Comparison of ENCODE assay signal across 7 mouse cellular contexts in the genomic region with DNA sequence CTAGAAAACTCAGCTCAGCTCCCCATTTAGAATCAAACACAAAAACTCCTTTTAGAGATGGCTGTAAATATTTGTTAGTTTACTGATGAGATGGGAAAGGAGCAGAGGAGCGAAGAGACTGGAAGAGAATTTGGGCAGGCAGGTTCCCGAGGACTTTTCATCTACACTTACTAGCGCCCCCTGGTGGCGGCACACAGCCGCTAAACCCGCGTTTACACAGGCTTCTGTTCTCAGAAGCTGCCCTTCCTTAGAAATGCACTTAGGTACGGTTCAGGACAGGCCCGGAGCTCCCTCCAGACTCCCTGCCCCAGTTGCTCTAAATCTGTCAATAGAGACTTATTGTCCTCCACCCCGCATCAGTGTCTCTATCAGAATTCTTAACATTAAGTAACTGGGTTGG.
A peak's percentile ranks its signal among the peaks of the same experiment; 100 is the strongest.
DNase-seq lines count a peak whose midpoint lies in the region; ATAC-seq and TF ChIP-seq lines count a peak whose summit lies in the region.

No protein-coding gene starts in this region.

- WGBS in hindbrain, postnatal 0 days = 11% methylated on average over 10 of the region's 10 CpGs
- WGBS in midbrain, embryonic 15.5 days = 6% methylated on average over 10 of the region's 10 CpGs

- no peak for ATAC-seq in hindbrain, postnatal 0 days
- peak; percentile 75; the same call in 1 of the 2 replicates for ATAC-seq in midbrain, embryonic 15.5 days (replicated peaks)

- peak; percentile 81 for TF ChIP-seq CTCF in hindbrain, postnatal 0 days (IDR thresholded peaks at IDR 0.05; ENCODE audit: low read depth)

- no peaks in the 10 kb centered on the region for H3K4me1 ChIP-seq in hindbrain, postnatal 0 days (ENCODE audit: insufficient read depth, low read length)
- no peaks in the 10 kb centered on the region for H3K4me1 ChIP-seq in midbrain, embryonic 15.5 days

- H3K4me2 ChIP-seq in hindbrain, postnatal 0 days (ENCODE audit: low read depth, low read length) = no peak overlapping the region
- H3K4me2 ChIP-seq in midbrain, embryonic 15.5 days = no peak overlapping the region

- no peak overlapping the region for H3K9ac ChIP-seq in hindbrain, postnatal 0 days (replicated peaks; ENCODE audit: low read length)
- H3K9ac ChIP-seq in midbrain, embryonic 15.5 days = no peak overlapping the region

- H3K36me3 ChIP-seq in hindbrain, postnatal 0 days (ENCODE audit: insufficient read depth, low read length) = no peaks in the 10 kb centered on the region
- H3K36me3 ChIP-seq in midbrain, embryonic 15.5 days (replicated peaks) = no peaks in the 10 kb centered on the region

- H3K9me3 ChIP-seq in hindbrain, postnatal 0 days (ENCODE audit: low read length) = no peaks in the 10 kb centered on the region
- no peaks in the 10 kb centered on the region for H3K9me3 ChIP-seq in midbrain, embryonic 15.5 days

- peak; percentile 79 for DNase-seq in R1 (ENCODE audit: low read depth, low spot score)
- peak; percentile 34 for DNase-seq in cerebellum, adult 11-12 months
- DNase-seq in frontal cortex, adult 2 months (ENCODE audit: extremely low spot score in 1 of 2, low spot score in 1 of 2) = peak; percentile 46 to 93
- peak; percentile 87 for DNase-seq in hindbrain, postnatal 0 days (ENCODE audit: low spot score)
- DNase-seq in left cerebral cortex, adult 9 months (ENCODE audit: low spot score in 2 of 2) = peak; percentile 5 to 82
- DNase-seq in spleen, postnatal 10 days (ENCODE audit: low spot score in 2 of 2) = peak; percentile 43 to 76

- H3K27me3 ChIP-seq in hindbrain, postnatal 0 days (ENCODE audit: insufficient read depth, low read length) = no peaks in the 10 kb centered on the region
- H3K27me3 ChIP-seq in midbrain, embryonic 15.5 days (replicated peaks) = no peaks in the 10 kb centered on the region

- H3K4me3 ChIP-seq in hindbrain, postnatal 0 days (ENCODE audit: low read length) = no peak overlapping the region
- no peak overlapping the region for H3K4me3 ChIP-seq in midbrain, embryonic 15.5 days

- H3K27ac ChIP-seq in hindbrain, postnatal 0 days = no peak overlapping the region
- no peak overlapping the region for H3K27ac ChIP-seq in midbrain, embryonic 15.5 days

Comparison
In these comparisons a context has a peak if more than half of its experiments do, and no peak if none do; other contexts are left out.
1. DNase-seq: peak in every context shown above with its lines; median percentile 87 in hindbrain, postnatal 0 days; 79 in R1; 70 in frontal cortex, adult 2 months; 60 in spleen, postnatal 10 days; 44 in left cerebral cortex, adult 9 months; 34 in cerebellum, adult 11-12 months.